Mouse (Mus musculus): ENCODE measurements around the gene Ank3. TPM values are rescaled to one million over a fixed set of nuclear protein-coding genes. Genes with fewer than 3 reads are reported as not detected.
A peak's percentile ranks its signal among the peaks of the same experiment; 100 is the strongest.

Gene Ank3
- polyA plus RNA-seq, 1 experiment from 2014 or later, result 48.9 TPM

GRCm38 (mm10) chr10:69736241-69736640, 337.7 kb downstream of the Ank3 start:
- Histone ChIP-seq H3K9ac (ENCODE audit: low read depth, low read length) (no peak overlapping the region), H3K4me1 (ENCODE audit: control insufficient read depth, insufficient read depth, low read length) (peaks cover 5% of the 10 kb centered on the region), H3K4me2 (no peak overlapping the region), H3K36me3 (ENCODE audit: control insufficient read depth, insufficient read depth, low read length) (no peaks in the 10 kb centered on the region), H3K27ac (ENCODE audit: low read depth, low read length) (no peak overlapping the region), H3K9me3 (replicated peaks; ENCODE audit: control insufficient read depth, low read length) (no peaks in the 10 kb centered on the region), H3K4me3 (ENCODE audit: low read depth, low read length) (no peak overlapping the region), H3K27me3 (ENCODE audit: control insufficient read depth, insufficient read depth, low read length) (no peaks in the 10 kb centered on the region)
- no peak for ATAC-seq (replicated peaks; ENCODE audit: insufficient number of reproducible peaks, low FRiP score, low TSS enrichment)
- 71% methylated on average over 7 of the region's 7 CpGs for WGBS (ENCODE audit: insufficient replicate concordance)

GRCm38 (mm10) chr10:69738741-69739271, 340.2 kb downstream of the Ank3 start:
- H3K36me3 ChIP-seq (ENCODE audit: control insufficient read depth, insufficient read depth, low read length), result no peaks in the 10 kb centered on the region
- no peak overlapping the region for H3K27ac ChIP-seq (ENCODE audit: low read depth, low read length)
- H3K4me1 ChIP-seq (ENCODE audit: control insufficient read depth, insufficient read depth, low read length), result no peaks in the 10 kb centered on the region
- H3K27me3 ChIP-seq (ENCODE audit: control insufficient read depth, insufficient read depth, low read length), result no peaks in the 10 kb centered on the region
- 67% methylated on average over 5 of the region's 5 CpGs for WGBS (ENCODE audit: insufficient replicate concordance)
- no peak overlapping the region for H3K4me3 ChIP-seq (ENCODE audit: low read depth, low read length)
- no peak overlapping the region for H3K4me2 ChIP-seq
- ATAC-seq (replicated peaks; ENCODE audit: insufficient number of reproducible peaks, low FRiP score, low TSS enrichment), result no peak
- no peak overlapping the region for H3K9ac ChIP-seq (ENCODE audit: low read depth, low read length)
- H3K9me3 ChIP-seq (replicated peaks; ENCODE audit: control insufficient read depth, low read length), result no peaks in the 10 kb centered on the region

GRCm38 (mm10) chr10:69742528-69742927, 344.0 kb downstream of the Ank3 start:
- Histone ChIP-seq H3K4me2 (no peak overlapping the region), H3K36me3 (ENCODE audit: control insufficient read depth, insufficient read depth, low read length) (no peaks in the 10 kb centered on the region), H3K27me3 (ENCODE audit: control insufficient read depth, insufficient read depth, low read length) (no peaks in the 10 kb centered on the region), H3K27ac (ENCODE audit: low read depth, low read length) (no peak overlapping the region), H3K9me3 (replicated peaks; ENCODE audit: control insufficient read depth, low read length) (no peaks in the 10 kb centered on the region), H3K4me1 (ENCODE audit: control insufficient read depth, insufficient read depth, low read length) (no peaks in the 10 kb centered on the region), H3K9ac (ENCODE audit: low read depth, low read length) (no peak overlapping the region), H3K4me3 (ENCODE audit: low read depth, low read length) (no peak overlapping the region)
- WGBS (ENCODE audit: insufficient replicate concordance), result 73% methylated on average over 3 of the region's 3 CpGs
- no peak for ATAC-seq (replicated peaks; ENCODE audit: insufficient number of reproducible peaks, low FRiP score, low TSS enrichment)

- Histone ChIP-seq H3K27ac (ENCODE audit: low read depth, low read length) (no peak overlapping the region), H3K4me1 (ENCODE audit: control insufficient read depth, insufficient read depth, low read length) (0 out of 2 replicates have a peak, but pooled peaks cover 3% of the 10 kb centered on the region), H3K27me3 (ENCODE audit: control insufficient read depth, insufficient read depth, low read length) (no peaks in the 10 kb centered on the region), H3K4me3 (ENCODE audit: low read depth, low read length) (no peak overlapping the region), H3K9ac (ENCODE audit: low read depth, low read length) (no peak overlapping the region), H3K36me3 (ENCODE audit: control insufficient read depth, insufficient read depth, low read length) (no peaks in the 10 kb centered on the region), H3K4me2 (no peak overlapping the region), H3K9me3 (replicated peaks; ENCODE audit: control insufficient read depth, low read length) (no peaks in the 10 kb centered on the region)
- no peak for ATAC-seq (replicated peaks; ENCODE audit: insufficient number of reproducible peaks, low FRiP score, low TSS enrichment)
- 61% methylated on average over 8 of the region's 8 CpGs for WGBS (ENCODE audit: insufficient replicate concordance)
Measured at GRCm38 (mm10) chr10:69744181-69744580, 345.6 kb downstream of the Ank3 start.

GRCm38 (mm10) chr10:69744871-69745270, 346.3 kb downstream of the Ank3 start:
- ATAC-seq (replicated peaks; ENCODE audit: insufficient number of reproducible peaks, low FRiP score, low TSS enrichment), result no peak
- Histone ChIP-seq H3K4me1 (ENCODE audit: control insufficient read depth, insufficient read depth, low read length) (0 out of 2 replicates have a peak, but pooled peaks cover 3% of the 10 kb centered on the region), H3K9me3 (replicated peaks; ENCODE audit: control insufficient read depth, low read length) (no peaks in the 10 kb centered on the region), H3K27ac (ENCODE audit: low read depth, low read length) (no peak overlapping the region), H3K27me3 (ENCODE audit: control insufficient read depth, insufficient read depth, low read length) (no peaks in the 10 kb centered on the region), H3K36me3 (ENCODE audit: control insufficient read depth, insufficient read depth, low read length) (no peaks in the 10 kb centered on the region), H3K4me2 (no peak overlapping the region), H3K9ac (ENCODE audit: low read depth, low read length) (no peak overlapping the region), H3K4me3 (ENCODE audit: low read depth, low read length) (no peak overlapping the region)
- 76% methylated on average over 5 of the region's 5 CpGs for WGBS (ENCODE audit: insufficient replicate concordance)

- Histone ChIP-seq H3K4me1 (ENCODE audit: control insufficient read depth, insufficient read depth, low read length) (peaks cover 4% of the 10 kb centered on the region; the same call in 1 of the 2 replicates), H3K4me2 (no peak overlapping the region), H3K9me3 (replicated peaks; ENCODE audit: control insufficient read depth, low read length) (no peaks in the 10 kb centered on the region), H3K36me3 (ENCODE audit: control insufficient read depth, insufficient read depth, low read length) (no peaks in the 10 kb centered on the region), H3K9ac (ENCODE audit: low read depth, low read length) (no peak overlapping the region), H3K27me3 (ENCODE audit: control insufficient read depth, insufficient read depth, low read length) (no peaks in the 10 kb centered on the region), H3K4me3 (ENCODE audit: low read depth, low read length) (no peak overlapping the region), H3K27ac (ENCODE audit: low read depth, low read length) (no peak overlapping the region)
- no peak for ATAC-seq (replicated peaks; ENCODE audit: insufficient number of reproducible peaks, low FRiP score, low TSS enrichment)
- WGBS (ENCODE audit: insufficient replicate concordance), result 77% methylated on average over 8 of the region's 8 CpGs
Measured at GRCm38 (mm10) chr10:69746322-69746721, 347.7 kb downstream of the Ank3 start.

- Histone ChIP-seq H3K27ac (ENCODE audit: low read depth, low read length) (no peak overlapping the region), H3K9ac (ENCODE audit: low read depth, low read length) (no peak overlapping the region), H3K27me3 (ENCODE audit: control insufficient read depth, insufficient read depth, low read length) (no peaks in the 10 kb centered on the region), H3K36me3 (ENCODE audit: control insufficient read depth, insufficient read depth, low read length) (no peaks in the 10 kb centered on the region), H3K4me3 (ENCODE audit: low read depth, low read length) (no peak overlapping the region), H3K9me3 (replicated peaks; ENCODE audit: control insufficient read depth, low read length) (no peaks in the 10 kb centered on the region), H3K4me2 (no peak overlapping the region), H3K4me1 (ENCODE audit: control insufficient read depth, insufficient read depth, low read length) (peaks cover 6% of the 10 kb centered on the region; the same call in 1 of the 2 replicates)
- no peak for ATAC-seq (replicated peaks; ENCODE audit: insufficient number of reproducible peaks, low FRiP score, low TSS enrichment)
- WGBS (ENCODE audit: insufficient replicate concordance), result 63% methylated on average over 5 of the region's 5 CpGs
Measured at GRCm38 (mm10) chr10:69746730-69747129, 348.2 kb downstream of the Ank3 start.

- Histone ChIP-seq H3K27ac (ENCODE audit: low read depth, low read length) (no peak overlapping the region), H3K9ac (ENCODE audit: low read depth, low read length) (peak overlapping the region; percentile 10; the same call in 1 of the 2 replicates), H3K9me3 (replicated peaks; ENCODE audit: control insufficient read depth, low read length) (no peaks in the 10 kb centered on the region), H3K36me3 (ENCODE audit: control insufficient read depth, insufficient read depth, low read length) (no peaks in the 10 kb centered on the region), H3K4me1 (ENCODE audit: control insufficient read depth, insufficient read depth, low read length) (peaks cover 6% of the 10 kb centered on the region; the same call in 1 of the 2 replicates), H3K4me3 (ENCODE audit: low read depth, low read length) (no peak overlapping the region), H3K4me2 (no peak overlapping the region), H3K27me3 (ENCODE audit: control insufficient read depth, insufficient read depth, low read length) (no peaks in the 10 kb centered on the region)
- no peak for ATAC-seq (replicated peaks; ENCODE audit: insufficient number of reproducible peaks, low FRiP score, low TSS enrichment)
- 47% methylated on average over 7 of the region's 7 CpGs for WGBS (ENCODE audit: insufficient replicate concordance)
Measured at GRCm38 (mm10) chr10:69751416-69751815, 352.8 kb downstream of the Ank3 start.

GRCm38 (mm10) chr10:69753464-69753863, 354.9 kb downstream of the Ank3 start:
- Histone ChIP-seq H3K27ac (ENCODE audit: low read depth, low read length) (no peak overlapping the region), H3K4me2 (no peak overlapping the region)
- 77% methylated on average over 11 of the region's 11 CpGs for WGBS (ENCODE audit: insufficient replicate concordance)

More at GRCm38 (mm10) chr10:69753464-69753863, 354.9 kb downstream of the Ank3 start:
- Histone ChIP-seq H3K36me3 (ENCODE audit: control insufficient read depth, insufficient read depth, low read length) (no peaks in the 10 kb centered on the region), H3K9ac (ENCODE audit: low read depth, low read length) (no peak overlapping the region), H3K4me1 (ENCODE audit: control insufficient read depth, insufficient read depth, low read length) (peaks cover 4% of the 10 kb centered on the region; the same call in 1 of the 2 replicates), H3K27me3 (ENCODE audit: control insufficient read depth, insufficient read depth, low read length) (no peaks in the 10 kb centered on the region), H3K4me3 (ENCODE audit: low read depth, low read length) (no peak overlapping the region), H3K9me3 (replicated peaks; ENCODE audit: control insufficient read depth, low read length) (no peaks in the 10 kb centered on the region)
- ATAC-seq (replicated peaks; ENCODE audit: insufficient number of reproducible peaks, low FRiP score, low TSS enrichment), result no peak
